Mouse (Mus musculus) limb, embryonic 11.5 days (tissue): ENCODE results near the gene Edaradd. TPM values are rescaled to one million over a fixed set of nuclear protein-coding genes. Genes with fewer than 3 reads are reported as not detected.
A peak's percentile ranks its signal among the peaks of the same experiment; 100 is the strongest.

Experiments
- ATAC-seq: fragments of 200-750 bp; cut with Nextera tagmentation; 2 replicates; pipeline ENCODE4 v1.8.0; 2017; ENCODE audit warnings: low read depth; ENCODE audit not compliant: insufficient number of reproducible peaks, low FRiP score, low TSS enrichment
- DNase-seq: peaks from one replicate; pipeline ENCODE4 v3.0.0-alpha.2; 2015; ENCODE audit warnings: low spot score
- H3K27ac ChIP-seq: fragments of 300-500 bp; sonication (generic); replicated peaks from 2 replicates; pipeline ENCODE4 v1.5.1; 2014; ENCODE audit warnings: low read depth, mild to moderate bottlenecking, low read length
- H3K27me3 ChIP-seq: fragments of 300-500 bp; sonication (generic); 2 replicates; pipeline ENCODE4 v1.6.1; 2014; ENCODE audit warnings: mild to moderate bottlenecking, low read length, mixed read lengths; ENCODE audit not compliant: control insufficient read depth, insufficient read depth
- H3K36me3 ChIP-seq: fragments of 300-500 bp; sonication (generic); 2 replicates; pipeline ENCODE4 v1.6.1; 2014; ENCODE audit warnings: mild to moderate bottlenecking, low read length, moderate library complexity, mixed read lengths; ENCODE audit not compliant: control insufficient read depth, insufficient read depth
- H3K4me1 ChIP-seq: fragments of 300-500 bp; sonication (generic); 2 replicates; pipeline ENCODE4 v1.6.1; 2014; ENCODE audit warnings: low read length, mixed read lengths; ENCODE audit not compliant: control insufficient read depth, insufficient read depth
- H3K4me2 ChIP-seq: fragments of 300-500 bp; sonication (generic); 2 replicates; pipeline ENCODE4 v1.6.1; 2014; ENCODE audit warnings: low read depth, mild to moderate bottlenecking, moderate library complexity; ENCODE audit not compliant: severe bottlenecking
- H3K4me3 ChIP-seq: fragments of 300-500 bp; sonication (generic); 2 replicates; pipeline ENCODE4 v1.5.1; 2014; ENCODE audit warnings: low read depth, low read length
- H3K9ac ChIP-seq: fragments of 300-500 bp; sonication (generic); 2 replicates; pipeline ENCODE4 v1.6.1; 2014; ENCODE audit warnings: mild to moderate bottlenecking, low read length
- H3K9me3 ChIP-seq: fragments of 300-500 bp; sonication (generic); 2 replicates; pipeline ENCODE4 v1.6.1; 2016; ENCODE audit warnings: low read length; ENCODE audit not compliant: control insufficient read depth
- WGBS: fragments of 180-500 bp; shearing (Covaris S2); extraction: QIAGEN DNeasy Blood & Tissue Kit; methylation state at CpG from one replicate; pipeline ENCODE4 v1.1.7; 2014; 5-methylcytosine and 5-hydroxymethylcytosine counted together
- polyA plus RNA-seq: library from polyadenylated mRNA; unstranded; fragments of >200 nt; fragmentation: Nextera tagmentation; extraction: Ambion mirVana; gene quantifications from 2 replicates; pipeline ENCODE4 v1.2.1, GENCODE M21; 2014

The Edaradd gene
- polyA plus RNA-seq, 1 experiment from 2014 or later: 1.4 TPM

DNA sequence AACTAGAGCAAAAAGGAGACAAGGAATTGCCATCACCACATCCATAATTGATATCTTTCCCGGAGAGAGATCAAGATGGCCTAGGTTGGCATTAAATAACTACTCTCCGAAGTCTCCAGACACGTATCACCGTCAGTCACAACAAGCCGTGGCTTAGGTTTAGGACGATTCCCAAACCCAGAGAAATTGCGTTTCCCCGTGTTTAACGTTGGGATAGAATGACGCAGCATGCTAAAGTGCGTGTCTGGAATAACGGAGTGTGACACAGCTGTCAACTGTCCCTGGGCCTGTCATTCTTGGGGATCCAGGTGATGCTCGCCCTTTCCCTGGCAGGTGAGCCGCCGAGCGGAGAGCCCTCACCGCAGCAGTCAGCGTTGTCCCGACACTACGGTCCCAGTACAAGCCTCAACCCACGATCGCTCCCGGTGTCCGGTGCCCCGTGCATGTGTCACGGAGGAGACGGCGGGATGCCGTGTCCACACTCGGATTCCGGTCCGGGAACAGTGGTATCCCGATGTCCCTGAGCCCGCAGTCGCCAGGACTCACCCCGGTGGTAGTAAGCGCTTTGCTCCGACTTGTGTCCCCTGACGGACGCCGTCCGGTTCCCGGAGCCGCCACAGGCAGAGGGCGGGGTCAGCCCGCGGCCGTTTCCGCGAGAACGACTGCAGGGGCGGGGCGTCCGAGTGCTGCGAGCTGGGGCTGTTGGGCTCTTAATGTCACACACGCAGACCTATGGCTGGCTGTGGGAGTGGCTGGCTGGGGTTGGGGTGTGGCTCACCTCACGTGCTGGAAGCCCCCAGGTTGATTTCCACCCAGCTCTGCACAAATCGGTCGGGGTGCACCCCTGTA is 59.1 kb downstream of the Edaradd start:
- ATAC-seq: peak; percentile 98
- no peaks in the 10 kb centered on the region for H3K9me3 ChIP-seq
- H3K9ac ChIP-seq: peak overlapping the region; percentile 70
- peaks cover 3% of the 10 kb centered on the region; the same call in 1 of the 2 replicates for H3K4me1 ChIP-seq
- DNase-seq: peak; percentile 93
- H3K27ac ChIP-seq: no peak overlapping the region
- 1% methylated on average over 59 of the region's 59 CpGs for WGBS
- peak overlapping the region; percentile 65 for H3K4me3 ChIP-seq
- H3K4me2 ChIP-seq: peak overlapping the region; percentile 69
- no peaks in the 10 kb centered on the region for H3K36me3 ChIP-seq
- no peaks in the 10 kb centered on the region for H3K27me3 ChIP-seq

DNA sequence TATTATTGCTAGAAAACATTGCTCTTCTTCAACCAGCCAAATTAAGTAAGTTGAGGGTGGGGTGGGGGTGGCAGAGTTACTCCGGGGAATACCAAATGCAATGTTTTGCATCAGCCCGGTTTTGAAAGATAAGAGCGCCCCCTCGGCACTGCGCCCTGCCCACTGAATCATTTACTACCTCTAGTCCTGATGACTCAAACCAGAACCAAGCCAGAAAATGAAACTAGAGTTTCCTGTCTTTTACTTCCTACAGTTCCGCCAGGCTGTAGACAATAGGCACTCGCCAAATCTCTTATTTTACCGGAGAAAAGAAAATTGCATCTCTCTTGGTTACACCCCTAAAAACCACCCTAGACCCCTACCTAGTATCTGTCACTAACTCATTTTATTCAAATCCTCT is 59.8 kb downstream of the Edaradd start:
- Histone ChIP-seq H3K27me3 (no peaks in the 10 kb centered on the region), H3K27ac (no peak overlapping the region), H3K36me3 (no peaks in the 10 kb centered on the region), H3K4me3 (peak overlapping the region; percentile 65), H3K9me3 (no peaks in the 10 kb centered on the region), H3K4me2 (peak overlapping the region; percentile 69), H3K4me1 (peaks cover 3% of the 10 kb centered on the region; the same call in 1 of the 2 replicates), H3K9ac (peak overlapping the region; percentile 70; the same call in 1 of the 2 replicates)
- WGBS: 12% methylated on average over 8 of the region's 8 CpGs
- DNase-seq (peak; percentile 25), ATAC-seq (peak; percentile 1; the same call in 1 of the 2 replicates)

DNA sequence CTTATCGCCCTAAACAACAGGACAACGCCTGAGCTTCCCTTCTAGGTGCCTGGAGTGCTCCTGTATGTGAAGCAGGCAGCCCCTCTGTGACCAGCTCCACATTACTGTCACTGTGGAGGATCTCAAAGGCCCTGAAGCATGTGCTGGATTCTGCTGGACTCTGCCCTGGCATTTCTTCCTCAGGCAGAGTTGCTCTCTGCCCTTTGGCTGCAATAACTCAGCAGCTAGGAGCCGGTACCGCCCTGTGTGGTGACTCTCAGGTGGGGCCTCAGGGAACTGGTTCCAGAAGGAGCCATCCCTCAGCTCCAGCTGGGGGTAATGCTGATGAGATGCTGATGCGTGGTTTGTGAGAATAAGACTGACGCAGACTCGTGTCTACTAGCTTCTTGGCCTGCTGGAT is 63.5 kb downstream of the Edaradd start:
- 0 out of 2 replicates have a peak, but pooled peaks cover 2% of the 10 kb centered on the region for H3K36me3 ChIP-seq
- H3K4me2 ChIP-seq: no peak overlapping the region
- H3K27ac ChIP-seq: no peak overlapping the region

DNA sequence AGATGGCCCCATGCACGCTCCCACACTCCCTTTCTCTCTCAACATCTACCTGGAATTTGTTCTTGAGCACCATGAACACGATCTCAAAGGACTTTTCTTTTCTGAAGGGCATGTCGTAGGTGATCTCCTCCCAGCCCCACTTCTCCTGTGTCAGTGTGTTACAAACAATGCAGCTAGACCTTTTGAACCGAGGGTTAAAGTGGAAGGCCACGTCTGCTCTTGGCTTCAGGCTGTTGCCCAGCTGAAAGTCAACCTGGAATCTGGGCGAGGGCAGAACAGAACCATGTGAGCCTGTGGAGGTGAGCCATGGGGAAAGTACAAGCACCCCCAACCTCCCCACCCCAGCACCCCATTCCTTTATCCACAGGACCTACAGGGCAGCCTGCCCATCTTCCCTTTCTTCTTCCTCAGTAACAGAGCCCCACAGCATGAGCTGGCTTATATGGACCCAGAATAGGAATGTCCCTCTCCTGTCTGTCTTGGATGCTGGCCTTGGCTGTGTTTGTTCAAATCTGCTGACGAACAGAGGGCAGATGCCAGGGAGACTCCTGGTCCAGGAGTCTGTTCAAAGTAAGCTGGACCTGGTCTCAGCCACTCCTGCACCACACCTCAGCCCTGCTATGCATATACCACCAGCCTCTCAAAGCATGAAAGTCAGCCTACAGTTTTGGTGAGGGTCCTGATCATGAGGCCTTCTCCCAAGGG is 65.4 kb downstream of the Edaradd start:
- 0 out of 2 replicates have a peak, but pooled peaks cover 2% of the 10 kb centered on the region for H3K36me3 ChIP-seq
- H3K27ac ChIP-seq: no peak overlapping the region
- 78% methylated on average over 7 of the region's 7 CpGs for WGBS
- ATAC-seq: no peak
- no peak for DNase-seq
- no peaks in the 10 kb centered on the region for H3K4me1 ChIP-seq
- no peak overlapping the region for H3K4me2 ChIP-seq
- no peaks in the 10 kb centered on the region for H3K9me3 ChIP-seq
- H3K27me3 ChIP-seq: no peaks in the 10 kb centered on the region
- H3K4me3 ChIP-seq: no peak overlapping the region
- no peak overlapping the region for H3K9ac ChIP-seq

More for the DNA sequence above, 63.5 kb downstream of the Edaradd start:
- H3K9me3 ChIP-seq: no peaks in the 10 kb centered on the region
- H3K27me3 ChIP-seq: no peaks in the 10 kb centered on the region
- no peak for DNase-seq
- no peak overlapping the region for H3K9ac ChIP-seq
- no peak for ATAC-seq
- H3K4me1 ChIP-seq: no peaks in the 10 kb centered on the region
- no peak overlapping the region for H3K4me3 ChIP-seq
- WGBS: 81% methylated on average over 7 of the region's 7 CpGs

DNA sequence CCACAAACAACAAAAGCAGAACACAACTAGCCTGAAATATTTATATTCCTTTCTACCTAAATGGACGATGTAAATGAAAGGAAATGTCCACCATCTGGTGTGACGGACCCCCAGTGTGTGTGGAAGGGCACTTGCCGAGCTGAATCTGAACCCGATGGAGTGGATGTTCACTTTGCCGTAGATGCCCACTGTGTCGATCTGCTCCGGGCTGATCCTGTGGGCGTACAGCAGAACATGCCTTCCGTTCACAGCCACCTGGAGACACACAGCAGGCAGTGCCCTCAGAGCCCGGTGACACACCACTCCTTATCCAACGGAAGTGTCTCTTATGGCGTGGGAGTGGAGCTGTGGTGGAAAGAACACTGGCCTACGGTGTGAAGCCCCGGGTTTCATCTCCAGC is 67.1 kb downstream of the Edaradd start:
- ATAC-seq: no peak
- 85% methylated on average over 14 of the region's 14 CpGs for WGBS
- Histone ChIP-seq H3K36me3 (0 out of 2 replicates have a peak, but pooled peaks cover 2% of the 10 kb centered on the region), H3K4me2 (no peak overlapping the region), H3K9me3 (no peaks in the 10 kb centered on the region), H3K27ac (no peak overlapping the region), H3K27me3 (no peaks in the 10 kb centered on the region), H3K4me1 (no peaks in the 10 kb centered on the region), H3K4me3 (no peak overlapping the region), H3K9ac (no peak overlapping the region)
- no peak for DNase-seq

DNA sequence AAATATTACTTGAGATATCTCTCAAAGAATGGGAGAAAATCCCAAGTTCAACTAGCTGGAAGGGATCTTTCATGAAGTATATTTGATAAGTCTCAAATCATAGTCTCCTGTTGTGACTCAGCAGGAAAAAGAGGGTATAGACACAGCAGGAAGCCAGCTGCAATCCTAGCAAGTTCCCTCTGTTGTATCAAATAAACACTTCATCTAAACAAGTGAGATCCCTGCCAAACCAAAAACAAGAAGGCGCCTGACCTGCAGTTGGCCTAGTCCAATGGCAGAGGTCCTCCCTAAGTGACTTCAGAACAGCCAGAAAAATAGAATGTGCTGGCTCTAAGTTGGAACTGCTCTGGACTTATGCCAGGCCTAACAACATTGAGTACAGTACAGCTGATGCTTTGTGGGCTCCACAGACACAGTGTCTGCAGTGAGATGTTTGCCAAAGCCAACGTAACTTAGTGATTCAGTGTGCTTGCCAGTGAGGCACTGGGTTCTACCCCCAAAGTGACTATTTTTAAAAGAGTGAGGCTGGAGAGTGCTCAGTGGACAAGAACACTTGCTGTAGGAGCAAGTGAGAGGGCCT is 78.1 kb downstream of the Edaradd start:
- 89% methylated on average over 2 of the region's 2 CpGs for WGBS
- Histone ChIP-seq H3K27ac (no peak overlapping the region), H3K4me1 (no peaks in the 10 kb centered on the region), H3K4me2 (no peak overlapping the region), H3K4me3 (no peak overlapping the region), H3K36me3 (peaks cover 6% of the 10 kb centered on the region; the same call in 1 of the 2 replicates), H3K9ac (no peak overlapping the region), H3K9me3 (no peaks in the 10 kb centered on the region), H3K27me3 (no peaks in the 10 kb centered on the region)
- no peak for ATAC-seq
- DNase-seq: no peak

DNA sequence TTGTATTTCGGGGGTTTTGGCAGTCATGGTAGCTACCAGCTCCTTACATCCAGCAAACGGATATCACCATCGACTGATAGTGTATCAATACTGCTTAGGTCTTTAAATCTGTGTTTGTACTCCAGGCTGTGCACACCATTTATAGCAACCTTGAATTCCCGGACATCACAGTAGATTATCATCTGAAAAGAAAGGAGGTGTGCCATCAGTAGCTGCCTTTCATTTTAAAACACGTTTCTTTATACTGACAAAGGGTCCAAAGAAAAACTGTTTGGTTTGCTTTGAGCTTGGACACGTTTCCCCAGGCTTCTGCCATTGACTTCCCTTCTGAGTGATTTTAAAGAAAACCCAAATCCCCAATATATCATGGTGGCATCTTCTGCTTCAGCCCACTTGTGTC is 79.4 kb downstream of the Edaradd start:
- no peak for ATAC-seq
- Histone ChIP-seq H3K4me1 (no peaks in the 10 kb centered on the region), H3K27ac (no peak overlapping the region), H3K4me3 (no peak overlapping the region), H3K9ac (no peak overlapping the region), H3K27me3 (no peaks in the 10 kb centered on the region), H3K36me3 (peaks cover 6% of the 10 kb centered on the region; the same call in 1 of the 2 replicates), H3K4me2 (no peak overlapping the region), H3K9me3 (no peaks in the 10 kb centered on the region)
- no peak for DNase-seq
- WGBS: 92% methylated on average over 6 of the region's 6 CpGs

DNA sequence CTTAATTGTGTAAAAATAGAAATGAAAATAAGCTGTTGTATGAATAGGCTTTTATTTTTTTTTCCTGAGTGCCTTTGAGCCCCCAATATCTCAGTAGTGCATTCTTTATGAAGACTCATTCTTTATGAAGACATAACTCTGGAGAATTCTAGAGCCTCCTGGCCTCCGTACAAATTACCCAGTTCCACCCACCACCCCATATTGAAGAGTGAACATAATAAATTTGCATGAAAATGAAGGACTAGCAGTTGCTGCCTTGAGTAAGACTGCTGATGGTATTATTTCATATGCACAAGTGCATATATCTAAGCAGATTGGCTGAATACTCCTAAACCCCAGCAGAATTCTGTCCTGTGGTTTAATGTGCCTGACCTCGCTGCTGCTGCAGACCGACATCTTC is 80.7 kb downstream of the Edaradd start:
- Histone ChIP-seq H3K9ac (no peak overlapping the region), H3K4me3 (no peak overlapping the region), H3K4me2 (no peak overlapping the region), H3K27ac (no peak overlapping the region), H3K4me1 (no peaks in the 10 kb centered on the region), H3K9me3 (no peaks in the 10 kb centered on the region), H3K36me3 (peaks cover 9% of the 10 kb centered on the region), H3K27me3 (no peaks in the 10 kb centered on the region)
- ATAC-seq: no peak
- WGBS: 94% methylated on average over 3 of the region's 3 CpGs
- DNase-seq: no peak
